ENCODE assay signal across 7 mouse cellular contexts in genomic region chr19:40511679-40512309, GRCm38 (mm10). TPM values are rescaled to one million over a fixed set of nuclear protein-coding genes. Genes with fewer than 3 reads are reported as not detected.
DNase-seq lines count a peak whose midpoint lies in the region; ATAC-seq and TF ChIP-seq lines count a peak whose summit lies in the region.

No protein-coding gene starts in this region.

- TF ChIP-seq RAD21 in MEL (IDR thresholded peaks at IDR 0.05; ENCODE audit: low read depth, low read length): no peak

- H3K4me2 ChIP-seq in midbrain, embryonic 13.5 days (replicated peaks): peak overlapping the region; percentile 84

- ATAC-seq in midbrain, embryonic 13.5 days: no peak

- TF ChIP-seq CTCF in E14TG2a.4 (conservative IDR thresholded peaks at IDR 0.05; ENCODE audit: low read length) (no peak), MEL (IDR thresholded peaks at IDR 0.05 in 2 of 3, conservative IDR thresholded peaks at IDR 0.05 in 1 of 3; ENCODE audit: control insufficient read depth in 1 of 3, insufficient read depth in 1 of 3, low read depth in 2 of 3, low read length in 3 of 3, poor library complexity in 1 of 3, severe bottlenecking in 1 of 3) (no peak)

- TF ChIP-seq POLR2A in MEL (IDR thresholded peaks at IDR 0.05; ENCODE audit: control insufficient read depth in 1 of 2, insufficient read depth in 1 of 2, low read depth in 1 of 2, low read length in 2 of 2, poor library complexity in 1 of 2): no peak

- H3K79me2 ChIP-seq in MEL (ENCODE audit: control insufficient read depth, insufficient read depth, low read length, poor library complexity): no peaks in the 10 kb centered on the region; the same call in 1 of the 2 replicates

- DNase-seq in MEL (ENCODE audit: low read depth, low spot score): peak; percentile 72
- peak; percentile 51 for DNase-seq in induced T-regulatory cell, adult 2 months (ENCODE audit: low read depth)
- DNase-seq in retina, embryonic 14.5 days (ENCODE audit: low spot score): no peak
- no peak for DNase-seq in layer of hippocampus, postnatal 36 days

- H3K4me1 ChIP-seq in E14TG2a.4 (replicated peaks; ENCODE audit: low read depth, low read length) (peaks cover 63% of the 10 kb centered on the region), MEL (ENCODE audit: control insufficient read depth in 1 of 2, insufficient read depth in 2 of 2, low read length in 2 of 2) (peaks cover 0 to 13% of the 10 kb centered on the region in 2 experiments; a peak in 2 of 4 replicates)
- H3K4me1 ChIP-seq in erythroblast, embryonic 14.5 days (ENCODE audit: control insufficient read depth): peaks cover 63% of the 10 kb centered on the region
- H3K4me1 ChIP-seq in midbrain, embryonic 13.5 days (replicated peaks): peaks cover 33% of the 10 kb centered on the region

- H3K9ac ChIP-seq in MEL (ENCODE audit: control insufficient read depth, low read depth, low read length, poor library complexity, severe bottlenecking): peak overlapping the region; percentile 78
- peak overlapping the region; percentile 90 for H3K9ac ChIP-seq in midbrain, embryonic 13.5 days (replicated peaks)

- H3K4me3 ChIP-seq in E14TG2a.4 (replicated peaks; ENCODE audit: low read length): peak overlapping the region; percentile 95
- H3K4me3 ChIP-seq in MEL (ENCODE audit: control insufficient read depth in 1 of 2, insufficient read depth in 1 of 2, low read depth in 2 of 2, low read length in 2 of 2): peak overlapping the region; percentile 89 to 90
- peak overlapping the region; percentile 89 for H3K4me3 ChIP-seq in erythroblast, embryonic 14.5 days (replicated peaks)
- peak overlapping the region; percentile 85 for H3K4me3 ChIP-seq in midbrain, embryonic 13.5 days (replicated peaks)

- 28% methylated on average over 5 of the region's 5 CpGs for WGBS in midbrain, embryonic 13.5 days

- H3K9me3 ChIP-seq in E14TG2a.4 (ENCODE audit: low read length) (no peaks in the 10 kb centered on the region), MEL (replicated peaks; ENCODE audit: insufficient read depth, low read length) (no peaks in the 10 kb centered on the region)
- H3K9me3 ChIP-seq in erythroblast, embryonic 14.5 days (ENCODE audit: control insufficient read depth, low read length): no peaks in the 10 kb centered on the region
- no peaks in the 10 kb centered on the region for H3K9me3 ChIP-seq in midbrain, embryonic 13.5 days

- no peaks in the 10 kb centered on the region for H3K27me3 ChIP-seq in E14TG2a.4 (ENCODE audit: insufficient read depth, low read length)
- no peaks in the 10 kb centered on the region for H3K27me3 ChIP-seq in MEL (ENCODE audit: control insufficient read depth in 1 of 2, insufficient read depth in 2 of 2, low read length in 2 of 2)
- no peaks in the 10 kb centered on the region for H3K27me3 ChIP-seq in erythroblast, embryonic 14.5 days (ENCODE audit: control insufficient read depth)
- no peaks in the 10 kb centered on the region for H3K27me3 ChIP-seq in midbrain, embryonic 13.5 days

- H3K27ac ChIP-seq in MEL (ENCODE audit: control insufficient read depth, low read depth, low read length): peak overlapping the region; percentile 39
- peak overlapping the region; percentile 94 for H3K27ac ChIP-seq in midbrain, embryonic 13.5 days

- H3K36me3 ChIP-seq in E14TG2a.4 (ENCODE audit: insufficient read depth, low read length) (no peaks in the 10 kb centered on the region), MEL (ENCODE audit: control insufficient read depth in 1 of 2, insufficient read depth in 2 of 2, low read length in 2 of 2) (peaks cover 0 to 9% of the 10 kb centered on the region in 2 experiments; a peak in 2 of 4 replicates)
- peaks cover 29% of the 10 kb centered on the region for H3K36me3 ChIP-seq in erythroblast, embryonic 14.5 days (ENCODE audit: control insufficient read depth)
- 0 out of 2 replicates have a peak, but pooled peaks cover 2% of the 10 kb centered on the region for H3K36me3 ChIP-seq in midbrain, embryonic 13.5 days

- peak in 1 of 2 experiments; percentile 50; a peak in 2 of 4 replicates for TF ChIP-seq EP300 in MEL (IDR thresholded peaks at IDR 0.05; ENCODE audit: low read depth in 1 of 2, low read length in 2 of 2)

TF ChIP-seq in MEL, 35 proteins besides CTCF, POLR2A, EP300 and RAD21:
- no peak for TF ChIP-seq GABPA (IDR thresholded peaks at IDR 0.05; ENCODE audit: low read depth, low read length)
- peak; percentile 17; the same call in 1 of the 2 replicates for TF ChIP-seq CHD2 (IDR thresholded peaks at IDR 0.05; ENCODE audit: low read length)
- TF ChIP-seq TCF12 (IDR thresholded peaks at IDR 0.05; ENCODE audit: low read depth, low read length): 0 out of 2 replicates have a peak, but pooled peaks have one; percentile 23
- no peak for TF ChIP-seq SIN3A (IDR thresholded peaks at IDR 0.05; ENCODE audit: low read length)
- TF ChIP-seq ZNF384 (IDR thresholded peaks at IDR 0.05; ENCODE audit: low read depth, low read length): peak; percentile 88
- TF ChIP-seq MXI1 (IDR thresholded peaks at IDR 0.05; ENCODE audit: low read depth, low read length): peak; percentile 49; the same call in 1 of the 2 replicates
- TF ChIP-seq MYB (IDR thresholded peaks at IDR 0.05; ENCODE audit: low read depth, low read length): 0 out of 2 replicates have a peak, but pooled peaks have one; percentile 45
- no peak for TF ChIP-seq MAFK (IDR thresholded peaks at IDR 0.05; ENCODE audit: borderline replicate concordance, low read depth, low read length)
- peak; percentile 47; the same call in 1 of the 2 replicates for TF ChIP-seq TBP (IDR thresholded peaks at IDR 0.05; ENCODE audit: low read depth, low read length)

RNA-seq across cellular contexts. Expression of gene Sorbs1, which starts 1.8 kb away (rescaled TPM):
- total RNA-seq in MEL (2012; rRNA removed): 1.3 and 2.2 TPM in 2 replicates
- polyA plus RNA-seq in MEL (2012; ENCODE audit: insufficient read depth in 1 of 2, insufficient read length in 2 of 2, low read depth in 1 of 2, low replicate concordance in 2 of 2, missing spikeins in 1 of 2): 1 to 10 TPM in 1 of 2 experiments, not detected in 1; 5.3 TPM
- 2.4 TPM in 2 replicates for polyA plus RNA-seq in erythroblast, embryonic 14.5 days (2012)
- polyA plus RNA-seq in midbrain, embryonic 13.5 days (2015; fragmentation: Nextera tagmentation; extraction: Ambion mirVana): 77.6 and 78.7 TPM in 2 replicates
- 100 to 1,000 TPM; 195 to 227 TPM for total RNA-seq in layer of hippocampus, postnatal 36 days (2021)

Comparison
In these comparisons a context has a peak if more than half of its experiments do, and no peak if none do; other contexts are left out.
1. DNase-seq: peak in MEL (single experiment) and induced T-regulatory cell, adult 2 months (single experiment); none in retina, embryonic 14.5 days (single experiment) and layer of hippocampus, postnatal 36 days (0 of 2).
2. RNA of gene Sorbs1, which starts 1.8 kb away (polyA plus RNA-seq): 77.6 to 78.7 TPM in midbrain, embryonic 13.5 days; 5.3 TPM in MEL and 2.4 TPM in erythroblast, embryonic 14.5 days; every median in the first group is over 10 times any median in the second.
3. Peak in every context shown above with its lines, with median percentiles within 50 percentile points of each other: H3K4me3 ChIP-seq.